Mouse (Mus musculus): ENCODE measurements around the gene Cacng2.

DNA sequence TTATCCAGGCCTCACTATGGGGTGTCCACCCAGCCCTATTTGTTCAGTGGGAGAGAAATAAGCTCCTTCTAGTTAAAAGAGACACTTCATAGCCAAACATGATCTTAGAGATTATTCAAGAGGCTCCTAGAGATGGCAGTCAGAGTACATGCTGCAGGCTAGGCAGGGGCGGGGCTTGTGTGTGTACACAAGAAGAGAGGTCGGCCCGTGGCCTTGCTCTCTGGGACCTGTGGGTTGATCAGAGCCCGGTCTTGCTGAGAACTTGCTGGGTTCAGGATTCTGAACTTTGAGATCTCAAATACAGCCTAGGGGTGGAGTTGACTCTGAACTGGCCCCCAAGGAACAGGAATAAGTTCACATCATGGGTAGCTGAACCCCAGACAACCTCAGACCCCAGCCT, 95.6 kb downstream of the Cacng2 start:
- TF ChIP-seq CTCF (IDR thresholded peaks at IDR 0.05) (no peak), EP300 (IDR thresholded peaks at IDR 0.05) (no peak)
